Mouse (Mus musculus): ENCODE results near the gene Bok. TPM values are rescaled to one million over a fixed set of nuclear protein-coding genes. Genes with fewer than 3 reads are reported as not detected.
"Not testable (repeated sequence)": the region's sequence is repeated elsewhere in the genome, so short reads cannot be mapped to it uniquely, and the experiment has no call there.

Bok gene
- 10 to 100 TPM; 52.3 to 55.7 (median 52.8) TPM for total RNA-seq (2022)

GRCm38 (mm10) chr1:93685401-93686244 is at the start of gene Bok:
TSS of gene Bok (plus strand) at chr1:93685660.
- no peak for DNase-seq (ENCODE audit: low spot score in 2 of 2)

- no peak for DNase-seq (ENCODE audit: low spot score in 2 of 2)
These were observed 49.1 kb upstream of the Bok start for GRCm38 (mm10) chr1:93636211-93636897.

- no peak for DNase-seq (ENCODE audit: low spot score in 2 of 2)
These were observed 43.5 kb upstream of the Bok start for GRCm38 (mm10) chr1:93641978-93642377.

GRCm38 (mm10) chr1:93642692-93643091 is 42.8 kb upstream of the Bok start:
- DNase-seq (ENCODE audit: low spot score in 2 of 2) = no peak

GRCm38 (mm10) chr1:93649604-93650172 is 35.8 kb upstream of the Bok start:
- no peak for DNase-seq (ENCODE audit: low spot score in 2 of 2)

- no peak for DNase-seq (ENCODE audit: low spot score in 2 of 2)
These were observed 31.2 kb upstream of the Bok start for GRCm38 (mm10) chr1:93654275-93654674.

GRCm38 (mm10) chr1:93654798-93655197 is 30.7 kb upstream of the Bok start:
- no peak for DNase-seq (ENCODE audit: low spot score in 2 of 2)

GRCm38 (mm10) chr1:93656325-93657024 is 29.0 kb upstream of the Bok start:
- DNase-seq (ENCODE audit: low spot score in 2 of 2) = no peak

- no peak for DNase-seq (ENCODE audit: low spot score in 2 of 2)
These were observed 28.5 kb upstream of the Bok start for GRCm38 (mm10) chr1:93657025-93657360.

GRCm38 (mm10) chr1:93658559-93658958 is 26.9 kb upstream of the Bok start, which contains the start of gene Stk25:
TSS of gene Stk25 (minus strand) at chr1:93658659.
- not testable (repeated sequence) for DNase-seq (ENCODE audit: low spot score in 2 of 2)

GRCm38 (mm10) chr1:93667760-93668400 is 17.6 kb upstream of the Bok start:
- DNase-seq (ENCODE audit: low spot score in 2 of 2) = no peak

- no peak for DNase-seq (ENCODE audit: low spot score in 2 of 2)
These were observed 16.5 kb upstream of the Bok start for GRCm38 (mm10) chr1:93668791-93669548.

GRCm38 (mm10) chr1:93669941-93670340 is 15.5 kb upstream of the Bok start:
- no peak for DNase-seq (ENCODE audit: low spot score in 2 of 2)

GRCm38 (mm10) chr1:93672682-93673081 is 12.8 kb upstream of the Bok start:
- DNase-seq (ENCODE audit: low spot score in 2 of 2) = no peak

- DNase-seq (ENCODE audit: low spot score in 2 of 2) = no peak
These were observed 7.1 kb upstream of the Bok start for GRCm38 (mm10) chr1:93678386-93678785.

GRCm38 (mm10) chr1:93679889-93680568 is 5.4 kb upstream of the Bok start:
- no peak for DNase-seq (ENCODE audit: low spot score in 2 of 2)

GRCm38 (mm10) chr1:93686245-93686960 is 943 bp downstream of the Bok start:
- DNase-seq (ENCODE audit: low spot score in 2 of 2) = no peak

- DNase-seq (ENCODE audit: low spot score in 2 of 2) = no peak
These were observed 1.5 kb downstream of the Bok start for GRCm38 (mm10) chr1:93686961-93687320.

GRCm38 (mm10) chr1:93688154-93688553 is 2.7 kb downstream of the Bok start:
- DNase-seq (ENCODE audit: low spot score in 2 of 2) = no peak

Measured in layer of hippocampus, adult 8-10 months (tissue).